Mouse (Mus musculus) embryo, embryonic 10 days (tissue): Measurements from ENCODE around the gene Trrap.
"Not testable (repeated sequence)": the region's sequence is repeated elsewhere in the genome, so short reads cannot be mapped to it uniquely, and the experiment has no call there.

Experiments
- DNase-seq: peaks from one replicate; pipeline ENCODE4 v3.0.0-alpha.2; 2015; ENCODE audit warnings: low spot score

Gene Trrap

DNA sequence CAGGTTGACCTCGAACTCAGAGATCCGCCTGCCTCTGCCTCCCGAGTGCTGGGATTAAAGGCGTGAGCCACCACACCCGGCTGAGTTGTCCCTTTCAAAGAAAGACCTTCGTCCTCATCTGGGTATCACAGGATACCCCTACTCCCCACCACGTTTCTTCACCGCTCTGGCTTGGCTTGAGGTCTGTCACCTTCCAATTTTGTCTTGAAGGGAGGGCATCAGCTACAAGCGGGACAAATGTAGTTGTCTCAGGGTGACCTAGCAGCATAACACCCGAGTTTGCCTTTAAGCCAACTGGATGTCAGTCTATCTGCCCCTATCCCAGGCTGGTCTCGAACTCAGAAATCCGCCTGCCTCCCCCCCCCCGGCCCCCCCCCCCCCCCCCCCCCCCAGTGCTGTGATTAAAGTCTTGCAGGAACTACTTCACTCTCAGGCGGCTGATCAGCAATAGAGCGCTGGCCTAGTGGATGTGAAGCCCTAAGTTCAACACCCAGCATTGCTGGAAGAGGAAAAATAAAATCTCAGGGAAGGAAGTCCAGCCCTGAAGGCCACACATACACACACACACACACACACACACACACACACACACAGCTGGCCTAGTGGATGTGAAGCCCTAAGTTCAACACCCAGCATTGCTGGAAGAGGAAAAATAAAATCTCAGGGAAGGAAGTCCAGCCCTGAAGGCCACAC lies at the start of gene Trrap:
Trrap (plus strand) TSS at position 627 of the 693 bp plus-strand sequence.
- not testable (repeated sequence) for DNase-seq

DNA sequence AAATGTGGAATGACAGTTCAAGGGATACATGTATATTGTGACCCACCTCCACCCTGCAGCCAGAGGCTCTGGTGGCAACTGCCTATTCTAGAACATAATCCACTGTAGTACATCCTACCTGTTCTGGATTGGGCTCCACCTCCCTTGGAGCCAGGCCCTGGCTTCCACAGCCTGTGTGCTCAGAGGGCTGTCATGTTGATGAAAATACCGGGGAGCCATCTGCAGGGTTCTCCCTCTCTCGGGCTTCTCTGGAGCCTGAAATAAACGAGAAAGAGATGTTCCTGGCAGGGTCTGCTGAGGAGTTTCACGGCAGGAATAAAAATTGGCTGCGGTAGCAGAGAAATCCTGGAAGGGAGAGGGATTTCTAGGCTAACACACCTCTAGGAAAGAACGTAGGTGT lies 47.8 kb upstream of the Trrap start:
- DNase-seq = no peak

DNA sequence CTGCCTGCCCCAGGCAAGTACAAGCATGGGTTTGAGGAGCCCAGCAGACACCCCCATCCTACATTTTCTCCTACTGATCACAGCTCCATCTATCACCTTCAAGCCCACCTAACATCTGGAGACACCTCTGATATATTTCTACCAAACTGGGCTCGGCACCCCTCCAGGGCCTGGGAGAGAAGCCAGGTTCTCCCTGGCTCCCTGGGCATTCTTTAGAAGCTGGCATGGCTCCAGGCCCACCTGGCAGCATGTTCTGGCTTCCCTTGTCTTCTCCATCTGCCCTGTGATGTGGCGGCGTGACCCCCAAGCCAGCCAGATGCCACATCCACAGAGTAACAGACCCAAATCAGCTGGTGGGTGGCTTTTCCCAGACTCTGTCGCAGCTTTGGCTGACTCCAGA lies 47.3 kb upstream of the Trrap start:
- DNase-seq = no peak

DNA sequence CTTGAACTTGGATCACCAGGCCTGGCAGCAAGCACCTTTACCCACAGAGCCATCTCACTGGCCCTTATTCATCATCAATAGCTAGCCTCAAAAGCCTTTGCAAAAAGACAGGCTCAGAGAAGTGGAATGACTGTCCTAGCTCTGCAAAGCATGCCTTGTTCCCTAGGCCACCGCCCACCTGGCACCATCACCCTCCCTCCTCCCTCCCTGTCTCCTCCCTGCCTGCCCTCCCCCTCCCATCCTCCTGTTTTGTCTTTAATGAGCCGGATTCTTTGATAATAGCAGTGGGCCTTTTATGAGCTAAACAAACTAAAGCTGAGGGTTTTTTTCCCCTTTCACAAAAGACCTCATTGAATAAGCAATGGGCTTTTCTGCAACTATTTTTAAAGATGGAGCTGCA lies 42.6 kb upstream of the Trrap start:
- no peak for DNase-seq

DNA sequence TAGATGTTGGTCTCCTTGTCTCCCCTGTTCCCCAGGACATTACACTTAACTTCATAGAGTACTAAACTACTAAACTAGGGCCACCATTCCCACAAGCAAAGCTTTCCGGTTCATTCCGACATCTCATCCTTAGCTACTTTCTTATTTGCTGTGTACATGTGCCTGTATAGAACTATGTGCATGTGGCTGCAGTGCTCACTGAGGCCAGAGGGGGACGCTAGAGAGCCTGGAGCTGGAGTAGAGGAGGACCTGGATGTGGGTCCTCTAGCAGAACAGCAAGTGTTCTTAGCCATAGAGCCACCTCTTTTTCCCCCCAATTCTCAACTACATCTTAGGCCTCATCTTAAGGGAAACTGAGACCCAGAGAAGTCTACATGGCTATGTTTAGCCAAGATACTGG lies 42.0 kb upstream of the Trrap start:
- no peak for DNase-seq

DNA sequence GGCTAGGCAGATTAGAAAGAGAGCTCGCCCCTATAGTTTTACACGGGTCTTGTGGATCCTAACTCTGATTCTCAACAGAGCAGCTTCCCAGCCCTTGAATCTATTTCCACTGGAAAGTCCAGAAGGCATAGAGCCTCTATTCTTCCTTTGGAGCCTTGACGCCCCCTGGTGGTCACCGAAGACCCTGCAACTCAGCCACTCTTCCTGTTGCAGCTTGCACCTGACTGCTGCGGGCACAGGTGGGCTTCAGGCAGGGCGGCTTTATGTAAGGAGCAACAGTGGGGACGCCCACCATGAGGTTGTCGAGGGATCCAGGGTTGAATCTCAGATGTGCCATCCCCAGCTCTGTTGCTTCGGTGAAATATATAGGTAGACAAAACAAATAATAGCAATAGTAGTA lies 40.4 kb upstream of the Trrap start:
- DNase-seq = peak; percentile 75

DNA sequence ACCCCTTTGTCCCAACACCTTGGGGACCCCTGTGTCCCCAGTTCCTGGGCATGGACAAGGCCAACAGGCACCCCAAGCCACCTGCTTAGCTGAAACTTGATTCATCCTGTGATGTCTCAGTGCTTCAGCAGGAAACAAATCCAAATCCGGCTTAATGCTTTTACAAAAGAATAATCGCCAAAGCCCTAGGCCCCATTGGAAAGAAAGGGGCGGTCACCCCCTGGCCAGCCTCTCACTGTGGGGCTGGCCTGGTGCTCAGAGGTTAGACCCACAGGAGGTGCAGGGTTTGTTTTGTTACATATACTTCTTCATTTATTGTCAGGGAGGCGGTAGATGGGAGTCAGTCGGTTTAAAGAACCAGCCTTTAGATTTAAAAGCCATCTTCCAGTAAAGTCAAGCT lies 39.3 kb upstream of the Trrap start:
- no peak for DNase-seq

DNA sequence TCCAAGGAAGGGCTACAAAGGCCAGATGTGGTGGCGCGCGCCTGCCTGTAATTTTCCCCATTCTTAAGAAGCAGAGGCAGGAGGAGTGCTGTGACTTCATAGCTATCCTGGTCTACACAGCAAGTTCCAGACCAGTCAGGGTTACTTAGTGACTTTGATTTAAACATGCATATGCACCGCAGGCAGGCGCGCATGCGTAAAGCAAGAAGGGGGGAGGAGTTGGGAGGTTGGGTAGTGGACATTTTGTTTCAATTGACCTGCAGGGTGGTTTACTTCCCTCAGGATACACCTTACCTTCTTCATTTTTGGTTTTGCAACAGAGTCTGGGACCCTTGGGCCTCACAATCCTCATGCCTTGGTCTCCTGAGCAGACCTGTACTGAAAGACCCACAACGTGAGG lies 38.3 kb upstream of the Trrap start:
- no peak for DNase-seq

DNA sequence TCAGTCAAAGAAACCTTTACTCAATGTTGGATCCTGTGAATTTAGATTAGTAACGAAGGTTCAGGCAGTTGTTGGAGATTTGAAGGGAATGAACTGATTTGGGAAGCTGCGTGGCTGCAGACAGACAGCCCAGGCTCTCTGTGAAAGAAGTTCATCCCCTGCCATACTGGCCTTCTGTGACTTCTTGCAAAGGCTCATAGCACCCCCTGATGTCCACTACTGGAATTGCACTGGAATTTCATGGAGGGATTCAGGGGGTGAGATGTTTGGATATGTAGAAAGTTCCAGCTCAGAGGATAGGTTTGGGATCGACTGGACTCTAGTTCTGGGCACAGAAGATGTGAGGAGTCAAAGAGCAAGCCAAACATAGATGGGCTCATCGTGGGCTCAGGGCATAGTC lies 33.6 kb upstream of the Trrap start:
- peak; percentile 60 for DNase-seq

DNA sequence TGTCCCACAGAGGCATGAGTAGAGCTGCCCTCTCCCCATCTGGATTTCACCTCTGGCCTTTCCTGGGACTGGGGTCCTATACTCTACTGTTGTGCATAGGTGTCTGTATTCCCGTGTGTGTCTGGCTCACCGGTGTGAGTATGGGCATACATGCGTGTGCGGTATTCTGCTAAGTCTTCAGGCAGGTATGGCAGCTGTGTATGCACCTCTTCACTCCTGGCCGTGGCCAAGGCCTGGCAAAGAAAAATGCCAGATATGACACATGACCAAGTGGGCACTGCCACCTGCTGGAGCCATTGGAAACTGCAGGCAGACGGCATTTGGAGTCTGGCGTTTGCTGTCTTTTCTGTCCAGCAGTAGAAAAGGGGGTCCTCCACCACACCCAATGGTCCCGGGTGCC lies 32.6 kb upstream of the Trrap start:
- peak; percentile 80 for DNase-seq

DNA sequence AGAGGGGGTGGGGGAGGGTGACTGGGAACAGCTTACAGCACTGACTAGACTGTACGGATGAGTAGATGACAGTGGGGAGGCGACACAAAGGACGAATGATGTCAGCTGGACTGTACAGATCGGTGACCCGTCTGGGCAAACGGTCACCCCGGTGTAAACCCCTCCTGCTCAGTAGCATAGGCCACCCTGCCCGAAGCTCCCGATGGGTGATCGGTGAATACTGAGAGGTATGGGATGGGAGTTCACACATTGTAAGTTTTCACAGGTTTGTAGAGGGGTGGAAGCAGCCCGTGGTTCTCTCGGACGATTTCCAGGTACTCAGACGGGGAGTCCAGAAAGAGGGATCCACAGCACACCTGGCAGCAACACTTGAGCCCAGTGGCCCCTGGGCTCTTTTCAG lies 30.4 kb upstream of the Trrap start:
- no peak for DNase-seq

DNA sequence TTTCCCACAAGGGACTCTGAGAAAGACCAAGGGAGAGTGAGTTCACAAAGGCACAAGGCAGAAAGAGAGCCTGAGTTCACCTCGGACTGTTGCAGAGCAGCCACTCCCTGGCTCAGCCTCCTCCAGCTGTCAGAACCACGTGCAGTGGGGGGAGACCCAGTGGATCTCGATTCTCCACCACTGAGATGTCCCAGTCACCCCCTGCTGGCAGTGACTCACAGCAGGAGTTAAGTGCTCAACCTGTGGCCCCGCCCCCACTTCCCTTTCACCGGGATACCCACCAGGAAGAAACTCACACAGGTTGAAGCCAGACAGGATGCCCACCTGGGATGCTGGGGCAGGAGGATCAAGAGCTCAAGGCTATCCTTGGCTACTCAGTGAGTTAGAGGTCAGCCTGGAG lies 15.1 kb upstream of the Trrap start:
- DNase-seq = no peak

DNA sequence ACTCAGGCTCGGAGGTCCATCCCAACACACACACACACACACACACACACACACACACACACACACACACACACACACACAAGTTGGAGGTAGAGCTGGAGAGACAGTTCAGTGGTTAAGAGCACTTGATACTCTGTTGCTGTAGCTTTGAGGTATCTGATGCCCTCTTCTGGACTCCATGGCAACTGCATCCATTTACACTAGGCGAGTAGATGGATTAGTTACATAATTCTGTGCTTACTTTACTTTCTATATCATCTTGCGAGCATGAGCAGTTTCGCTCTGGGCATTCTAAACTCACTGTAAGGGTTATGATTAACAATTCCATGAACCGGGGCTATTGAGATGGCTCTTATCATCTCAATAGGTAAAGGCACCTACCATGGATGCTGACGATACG lies 14.5 kb upstream of the Trrap start:
- peak; percentile 71 for DNase-seq

DNA sequence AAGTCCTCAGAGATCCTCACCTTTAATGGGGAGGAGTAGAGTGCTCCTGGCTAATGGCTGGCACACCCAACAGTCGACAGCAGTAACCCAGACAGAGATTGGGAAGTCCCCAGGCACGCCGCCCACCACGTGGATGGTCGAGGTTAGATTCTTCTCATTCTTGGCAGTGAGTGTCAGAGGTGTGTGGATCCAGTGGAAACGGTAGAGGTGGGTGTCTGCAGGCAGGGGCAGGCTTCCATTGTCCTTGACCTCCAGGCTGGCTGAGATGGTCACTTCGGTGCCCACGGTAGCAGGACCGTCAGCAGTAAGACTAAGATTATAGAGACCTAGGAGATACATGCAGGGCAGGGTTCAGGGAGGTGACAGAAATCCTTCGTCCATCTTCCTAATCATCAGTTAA lies 12.3 kb upstream of the Trrap start:
- no peak for DNase-seq

DNA sequence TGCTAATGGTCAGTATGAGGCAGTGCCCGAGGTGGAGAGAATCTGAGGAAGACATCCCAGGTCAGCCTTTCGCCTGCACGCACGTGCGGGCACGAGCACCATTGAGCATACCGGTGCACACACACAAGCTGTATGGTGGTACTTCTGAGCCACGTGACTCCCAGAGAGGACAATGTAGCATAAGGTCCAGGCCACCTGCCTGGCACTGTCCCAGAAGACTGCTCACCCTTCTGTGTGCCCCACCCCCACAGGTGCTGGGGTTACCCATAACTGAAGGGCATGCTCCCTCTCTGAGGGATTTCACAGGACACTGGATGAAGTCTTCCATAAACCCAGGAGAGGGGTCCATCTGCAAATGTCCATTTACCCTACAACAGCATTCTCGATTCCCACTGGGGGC lies 10.1 kb upstream of the Trrap start:
- DNase-seq = no peak

DNA sequence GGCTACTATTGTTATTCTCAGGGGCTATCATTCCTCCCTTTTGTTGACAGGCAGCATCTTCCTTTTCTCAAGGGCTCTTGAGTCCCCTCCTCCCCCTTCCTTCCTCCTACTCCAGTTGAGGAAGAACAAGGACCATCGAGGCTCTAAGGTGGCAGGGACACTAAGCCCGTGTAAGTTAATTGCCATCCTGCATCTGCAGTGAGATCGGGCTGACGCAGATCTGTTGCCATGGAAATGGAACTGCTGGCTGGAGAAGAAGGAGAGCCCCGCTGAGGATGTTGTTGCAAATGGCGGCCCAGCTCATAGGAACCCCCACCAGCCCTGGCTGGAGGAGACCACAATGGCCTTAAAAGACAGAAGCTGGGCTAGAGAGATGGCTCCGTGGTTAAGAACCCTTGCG lies 9.1 kb upstream of the Trrap start:
- peak; percentile 54 for DNase-seq

DNA sequence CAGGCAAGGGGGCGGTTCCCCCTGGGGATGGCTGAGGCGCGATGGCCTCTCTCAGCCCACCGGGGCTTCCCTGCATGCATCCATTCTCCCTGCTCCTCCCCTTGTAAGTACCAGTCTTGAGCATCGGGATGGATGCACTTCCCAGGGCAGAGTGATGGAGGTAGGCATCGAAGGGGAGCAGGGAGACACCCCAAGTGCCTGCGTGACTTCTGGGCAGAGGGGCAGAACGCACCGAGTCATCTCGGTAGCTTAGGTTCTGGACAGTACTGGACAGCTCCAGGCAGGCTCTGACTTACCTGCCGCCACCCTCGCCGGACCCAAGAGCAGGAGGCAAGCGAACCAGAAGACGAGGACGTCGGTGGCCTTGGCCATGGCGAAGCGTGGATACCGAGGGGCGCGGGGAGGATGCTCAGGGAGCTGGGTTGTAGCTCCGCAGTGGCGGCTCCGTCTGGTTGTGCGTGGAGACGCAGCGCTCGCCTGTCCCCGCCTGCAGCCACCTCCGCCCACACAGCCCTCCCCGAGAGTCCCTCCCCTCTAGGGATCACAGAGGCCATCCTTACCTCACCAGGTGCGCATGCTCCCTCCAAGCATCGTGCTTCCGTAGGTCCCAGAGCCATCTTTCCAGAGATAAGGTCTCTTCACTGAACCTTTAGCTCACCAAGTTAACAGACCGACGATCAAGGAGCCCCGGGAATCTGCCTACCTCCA lies 6.2 kb upstream of the Trrap start, which contains the start of gene Tmem130:
Tmem130 (minus strand) TSS at position 658 of the 708 bp plus-strand sequence.
- peak; percentile 38 for DNase-seq

DNA sequence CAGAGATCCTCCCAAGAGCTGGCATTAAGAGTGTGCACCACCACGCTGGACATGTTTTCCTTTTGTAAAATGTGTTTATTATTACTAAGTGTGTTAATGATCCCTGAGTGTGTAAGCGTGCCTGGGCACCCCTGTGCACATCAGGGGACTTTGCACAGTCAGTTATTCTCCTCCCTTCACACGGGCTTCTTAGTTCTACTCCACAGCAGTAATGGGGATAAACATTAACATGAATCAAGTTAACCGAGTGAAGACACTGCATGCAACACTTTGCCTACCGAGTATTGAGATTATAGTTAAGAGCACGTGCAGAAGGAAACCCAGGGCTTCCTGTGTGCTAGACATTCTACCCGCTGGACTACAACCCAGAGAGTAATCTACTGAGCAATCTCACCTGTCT lies 1.5 kb upstream of the Trrap start:
- no peak for DNase-seq

DNA sequence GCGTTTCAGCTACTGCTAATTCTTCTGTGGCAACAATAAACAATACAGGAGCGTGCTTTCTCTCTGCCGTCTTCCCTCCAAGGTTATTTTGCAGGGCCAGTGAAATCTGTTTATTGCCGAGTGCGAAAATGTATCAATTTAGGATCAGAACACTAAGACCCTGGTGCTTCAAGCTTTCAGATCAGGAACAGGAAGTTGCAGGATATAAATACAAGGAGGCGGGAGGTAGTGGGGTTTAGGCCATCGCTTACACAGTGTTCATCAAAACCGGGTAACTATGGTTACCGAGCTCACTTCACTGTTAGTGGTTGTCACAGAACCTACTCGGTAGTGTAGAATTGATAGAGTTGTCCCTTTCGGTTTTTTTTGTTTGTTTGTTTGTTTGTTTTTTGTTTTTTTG lies 886 bp upstream of the Trrap start:
- DNase-seq = no peak

DNA sequence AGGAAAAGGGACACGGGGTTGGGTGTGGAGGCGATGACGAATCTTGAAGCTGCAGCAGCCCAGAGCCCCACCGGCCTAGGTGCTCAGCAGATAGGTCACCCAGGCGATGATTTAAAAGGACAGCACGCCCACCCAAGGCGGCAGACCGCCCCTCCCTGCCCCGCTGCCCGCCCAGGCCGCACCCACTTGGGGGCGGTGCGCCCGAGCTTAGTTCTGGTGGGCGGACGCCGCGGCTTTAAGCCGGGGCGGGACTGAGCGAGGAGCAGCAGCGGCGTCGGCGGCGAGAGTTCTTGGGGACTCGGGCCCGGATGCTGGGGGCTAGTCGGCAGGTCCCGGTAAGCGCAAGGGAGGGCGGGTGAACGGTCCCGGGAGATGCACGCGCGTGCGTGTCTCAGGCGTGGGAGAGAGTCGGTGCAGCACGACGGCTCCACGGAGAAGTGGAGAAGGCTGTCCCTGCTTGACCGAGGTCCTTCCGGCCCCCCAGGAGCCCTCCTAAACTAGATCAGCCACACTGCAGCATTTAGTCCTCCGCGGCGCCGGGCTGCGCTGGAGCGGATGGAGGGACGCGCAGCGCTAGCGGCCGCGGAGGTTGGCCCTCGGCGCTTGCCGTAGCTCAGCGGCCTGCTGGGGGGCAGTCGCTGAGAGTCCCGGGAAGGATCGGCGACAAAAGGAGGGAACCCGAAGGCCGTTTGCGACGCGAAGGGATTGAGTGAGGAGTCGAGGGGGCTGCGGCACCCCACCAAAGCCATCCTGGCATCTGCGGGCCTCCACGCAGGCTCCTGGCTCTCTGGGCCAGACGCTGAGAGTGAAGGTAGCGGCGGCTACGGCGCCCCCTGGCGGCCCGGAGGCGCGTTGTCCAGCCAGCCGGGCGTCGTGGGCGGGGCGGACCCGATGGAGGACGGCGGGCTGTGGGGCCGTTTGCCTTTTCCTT lies 644 bp downstream of the Trrap start:
- peak; percentile 92 for DNase-seq

DNA sequence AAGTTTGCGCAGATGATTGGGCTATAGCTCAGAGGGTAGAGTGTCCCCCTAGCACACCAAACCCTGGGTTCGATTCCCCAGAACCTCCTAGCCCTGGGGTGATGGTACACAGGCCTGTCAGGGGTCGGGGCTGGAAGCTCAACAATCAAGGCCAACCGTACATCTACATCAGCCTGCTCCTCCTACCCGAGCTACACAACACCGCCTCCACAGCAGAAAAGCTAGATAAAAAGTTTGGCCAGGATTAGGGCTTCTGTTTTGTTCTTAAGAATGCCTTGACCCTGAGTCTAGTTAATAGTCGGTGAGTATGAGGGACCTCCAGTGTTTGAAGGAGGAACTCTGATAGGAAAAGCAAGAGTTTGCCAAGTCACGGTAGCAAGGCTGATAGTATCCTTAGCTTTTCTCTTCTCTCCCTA lies 1.5 kb downstream of the Trrap start:
- peak; percentile 8 for DNase-seq

DNA sequence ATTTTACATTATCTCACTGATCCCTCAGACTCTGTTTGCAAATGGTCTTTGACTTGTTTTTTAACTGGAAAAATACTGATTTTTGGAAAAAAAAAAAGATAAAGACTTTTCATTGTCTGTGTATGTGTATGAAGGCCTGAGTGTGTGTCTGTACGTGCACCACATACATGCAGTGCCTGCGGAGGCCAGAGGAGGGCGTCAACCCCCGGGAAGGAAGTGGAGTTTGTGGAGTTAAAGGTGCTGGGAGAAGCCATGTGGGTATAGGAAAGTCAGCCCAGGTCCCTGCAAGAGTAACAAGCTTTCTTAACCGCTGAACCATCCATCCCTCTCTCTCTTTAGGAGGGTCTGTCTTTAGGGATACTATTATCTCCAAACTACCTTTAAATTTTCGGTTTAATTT lies 5.7 kb downstream of the Trrap start:
- no peak for DNase-seq

DNA sequence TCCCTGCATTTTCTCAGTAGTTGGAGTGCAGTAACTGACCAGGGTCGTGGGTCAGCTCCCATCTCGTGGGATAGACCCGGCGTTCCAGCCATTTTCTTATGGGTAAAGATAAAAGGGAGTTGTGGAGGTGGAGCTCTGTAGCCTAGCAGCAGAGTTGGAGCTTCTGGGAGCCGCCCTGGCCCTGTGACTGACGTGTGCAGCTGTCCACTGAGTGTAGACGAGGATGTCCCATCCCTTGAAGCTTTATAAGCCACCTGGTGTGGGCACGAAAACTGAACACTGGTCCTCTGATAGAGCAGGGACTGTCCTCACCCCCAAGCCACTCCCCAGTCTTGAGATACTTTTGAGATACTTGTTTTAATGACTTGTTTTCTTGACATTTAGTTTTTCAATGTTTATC lies 13.1 kb downstream of the Trrap start:
- no peak for DNase-seq
